Mouse (Mus musculus): ENCODE measurements at regions not wholly inside any gene's neighbourhood (a gene's known extent, or its start where the extent isn't known, plus 50 kb on each side); places are given as distances from the start of the nearest gene placed in this dataset.

- no peak for DNase-seq (ENCODE audit: low read depth, low spot score)
- WGBS = 55% methylated on average over 5 of the region's 5 CpGs
Observed at GRCm38 (mm10) chr2:9574651-9575050, 306.4 kb upstream of the 4930412O13Rik start.

DNA sequence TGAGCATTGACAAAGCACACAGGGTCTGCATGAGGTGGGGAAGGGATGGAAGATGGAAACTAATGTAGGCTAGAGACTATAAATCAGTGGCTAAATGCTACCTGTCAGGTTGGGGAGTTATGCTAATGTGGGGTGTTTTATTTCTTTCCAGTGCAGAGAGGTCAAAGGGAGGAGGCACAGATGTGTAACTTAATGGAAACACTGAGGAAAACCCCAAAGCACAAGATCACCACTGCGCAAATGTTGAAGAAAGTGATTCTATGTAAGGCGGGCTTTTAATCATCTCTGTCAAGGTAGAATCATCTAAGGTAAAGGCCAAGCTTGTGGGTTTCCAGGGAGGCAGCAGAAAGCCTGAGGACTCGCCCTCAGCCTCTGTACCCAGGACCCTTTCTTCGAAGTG is 303.2 kb upstream of the 4930412O13Rik start:
- 76% methylated on average over 4 of the region's 4 CpGs for WGBS
- no peak for DNase-seq (ENCODE audit: low read depth, low spot score)

GRCm38 (mm10) chr2:9587389-9587788 is 293.7 kb upstream of the 4930412O13Rik start:
- no peak for DNase-seq (ENCODE audit: low read depth, low spot score)
- 70% methylated on average over 3 of the region's 3 CpGs for WGBS

- no peak for DNase-seq (ENCODE audit: low read depth, low spot score)
Observed at GRCm38 (mm10) chr2:9589200-9589599, 291.9 kb upstream of the 4930412O13Rik start.

DNA sequence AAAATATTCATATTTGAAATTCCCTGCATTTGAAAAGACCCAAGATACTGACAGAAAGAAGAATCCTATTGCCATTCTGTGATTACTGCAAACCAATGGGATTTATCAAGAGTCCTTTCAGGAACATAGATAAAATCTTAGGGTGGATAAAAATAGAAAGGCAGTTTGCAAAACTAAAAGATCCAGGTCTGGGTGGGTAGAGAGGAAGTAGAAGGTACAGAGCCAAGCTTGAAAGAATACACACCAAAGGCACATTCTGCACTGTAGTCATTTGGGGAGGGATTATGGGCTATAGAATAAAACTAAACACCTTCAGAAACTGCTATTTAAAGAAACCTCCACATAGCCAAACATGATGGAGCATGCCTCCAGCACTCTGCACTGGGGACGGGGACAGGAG is 288.5 kb upstream of the 4930412O13Rik start:
- DNase-seq (ENCODE audit: low read depth, low spot score) = no peak
- 77% methylated on average over 1 of the region's 1 CpGs for WGBS

- DNase-seq (ENCODE audit: low read depth, low spot score) = no peak
Observed at GRCm38 (mm10) chr2:9593931-9594330, 287.1 kb upstream of the 4930412O13Rik start.

GRCm38 (mm10) chr2:9595236-9595850 is 285.7 kb upstream of the 4930412O13Rik start:
- no peak for DNase-seq (ENCODE audit: low read depth, low spot score)
- WGBS = 76% methylated on average over 8 of the region's 8 CpGs

More at GRCm38 (mm10) chr2:9593931-9594330, 287.1 kb upstream of the 4930412O13Rik start:
- 40% methylated on average over 10 of the region's 10 CpGs for WGBS

DNA sequence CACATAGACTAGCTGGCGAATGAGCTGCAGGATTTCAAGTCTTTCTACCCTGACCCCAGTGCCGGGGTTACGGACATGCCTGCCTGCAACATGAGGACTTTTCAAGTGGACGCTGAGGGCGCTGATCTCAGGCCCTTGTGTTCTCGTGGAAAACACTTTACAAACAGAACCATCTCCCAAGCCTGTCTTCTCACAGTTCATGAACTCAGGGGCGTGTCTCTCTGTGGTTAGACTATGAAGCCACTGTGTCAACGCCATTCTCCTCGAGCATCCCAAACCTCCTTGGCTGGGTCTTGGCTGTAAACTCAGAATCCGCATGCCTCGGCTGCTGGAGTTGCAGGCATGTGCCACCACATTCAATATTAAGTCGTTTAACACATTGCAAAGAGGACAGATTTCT is 284.9 kb upstream of the 4930412O13Rik start:
- no peak for DNase-seq (ENCODE audit: low read depth, low spot score)
- 58% methylated on average over 12 of the region's 12 CpGs for WGBS

DNA sequence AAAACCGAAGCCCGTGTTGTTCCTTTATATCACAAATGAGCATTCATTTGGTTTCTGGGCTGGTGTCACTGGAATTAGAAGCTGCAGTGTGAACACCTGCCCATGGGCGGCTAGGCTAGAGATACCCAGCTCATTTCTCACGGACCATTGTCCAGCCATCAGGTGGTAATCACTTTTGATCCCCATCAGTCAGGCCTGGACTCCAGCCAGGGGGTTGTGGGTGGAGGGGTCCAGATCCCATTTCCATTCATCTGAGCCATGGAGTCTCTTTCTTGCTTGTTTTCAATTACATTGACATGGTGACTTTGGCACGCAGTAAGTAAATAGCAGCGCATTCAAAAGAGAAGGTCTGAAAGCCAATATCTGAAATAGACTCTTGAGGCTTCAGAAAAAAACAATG is 276.1 kb upstream of the 4930412O13Rik start:
- 89% methylated on average over 6 of the region's 6 CpGs for WGBS
- no peak for DNase-seq (ENCODE audit: low read depth, low spot score)

GRCm38 (mm10) chr2:9607547-9607946 is 273.5 kb upstream of the 4930412O13Rik start:
- 78% methylated on average over 2 of the region's 2 CpGs for WGBS
- no peak for DNase-seq (ENCODE audit: low read depth, low spot score)

DNA sequence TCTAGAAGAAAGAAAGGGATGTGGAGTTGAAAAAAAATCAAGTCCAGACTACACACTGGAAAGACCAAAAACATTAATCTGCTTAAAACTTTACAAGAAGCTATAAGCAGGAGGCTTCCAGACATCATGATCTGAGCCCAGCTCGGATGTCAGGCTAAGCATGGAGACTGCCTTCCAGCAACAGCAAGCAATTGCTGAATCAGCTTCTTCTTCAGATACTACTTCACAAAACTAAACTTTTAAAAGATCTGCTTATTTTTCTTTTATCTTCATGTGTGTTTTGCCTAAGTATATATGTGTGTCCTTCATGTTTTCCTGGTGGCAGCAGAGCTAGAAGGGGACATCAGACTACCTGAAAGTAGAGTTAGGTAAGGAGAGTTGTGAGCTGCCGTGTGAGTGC is 266.6 kb upstream of the 4930412O13Rik start:
- DNase-seq (ENCODE audit: low read depth, low spot score) = no peak
- WGBS = 79% methylated on average over 2 of the region's 2 CpGs

DNA sequence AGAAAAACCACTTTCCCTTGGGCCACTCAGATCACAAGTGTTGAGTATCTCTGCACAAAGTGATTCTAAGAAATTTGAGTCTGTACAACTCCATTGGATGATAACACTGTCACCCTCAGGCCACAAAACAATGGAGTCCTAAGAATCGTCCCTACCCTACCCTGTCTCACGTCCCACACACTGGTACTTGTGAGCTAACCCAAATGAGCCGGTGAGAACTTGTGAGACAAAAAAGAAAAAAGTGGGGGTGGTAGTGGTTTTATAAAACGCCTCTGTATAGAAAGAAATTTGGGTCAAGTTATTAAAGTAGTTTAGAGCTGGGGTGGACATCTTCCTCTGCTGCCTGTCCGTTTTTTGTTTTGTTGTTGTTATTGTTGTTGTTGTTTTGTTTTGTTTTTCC is 264.8 kb upstream of the 4930412O13Rik start:
- 79% methylated on average over 5 of the region's 5 CpGs for whole genome bisulfite sequencing
- DNase-seq (ENCODE audit: low read depth, low spot score) = no peak

GRCm38 (mm10) chr2:9620303-9621244 is 260.5 kb upstream of the 4930412O13Rik start:
- peak; percentile 55 for DNase-seq (ENCODE audit: low read depth, low spot score)
- whole genome bisulfite sequencing = 22% methylated on average over 21 of the region's 21 CpGs

GRCm38 (mm10) chr2:9623702-9624101 is 257.4 kb upstream of the 4930412O13Rik start:
- no peak for DNase-seq (ENCODE audit: low read depth, low spot score)
- 81% methylated on average over 2 of the region's 2 CpGs for WGBS

DNA sequence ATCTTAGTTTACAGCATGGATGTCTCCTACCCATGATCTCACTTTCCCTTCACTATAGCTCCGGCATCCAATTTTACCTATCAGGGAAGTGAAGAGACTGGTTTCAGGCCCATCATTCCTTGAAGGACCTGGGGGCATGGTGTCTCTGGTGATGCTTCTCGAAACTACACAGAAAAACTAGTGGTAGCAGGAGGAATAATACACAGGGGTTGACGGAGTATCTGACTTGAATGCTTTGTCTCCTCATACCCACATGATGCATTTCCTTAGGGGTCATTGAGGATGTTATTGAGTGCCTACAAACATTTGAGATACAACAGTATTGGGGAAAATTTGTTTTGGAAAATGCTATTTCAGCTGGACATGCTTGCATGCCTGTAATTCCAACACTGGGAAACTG is 253.0 kb upstream of the 4930412O13Rik start:
- DNase-seq (ENCODE audit: low read depth, low spot score) = no peak
- 92% methylated on average over 3 of the region's 3 CpGs for whole genome bisulfite sequencing

DNA sequence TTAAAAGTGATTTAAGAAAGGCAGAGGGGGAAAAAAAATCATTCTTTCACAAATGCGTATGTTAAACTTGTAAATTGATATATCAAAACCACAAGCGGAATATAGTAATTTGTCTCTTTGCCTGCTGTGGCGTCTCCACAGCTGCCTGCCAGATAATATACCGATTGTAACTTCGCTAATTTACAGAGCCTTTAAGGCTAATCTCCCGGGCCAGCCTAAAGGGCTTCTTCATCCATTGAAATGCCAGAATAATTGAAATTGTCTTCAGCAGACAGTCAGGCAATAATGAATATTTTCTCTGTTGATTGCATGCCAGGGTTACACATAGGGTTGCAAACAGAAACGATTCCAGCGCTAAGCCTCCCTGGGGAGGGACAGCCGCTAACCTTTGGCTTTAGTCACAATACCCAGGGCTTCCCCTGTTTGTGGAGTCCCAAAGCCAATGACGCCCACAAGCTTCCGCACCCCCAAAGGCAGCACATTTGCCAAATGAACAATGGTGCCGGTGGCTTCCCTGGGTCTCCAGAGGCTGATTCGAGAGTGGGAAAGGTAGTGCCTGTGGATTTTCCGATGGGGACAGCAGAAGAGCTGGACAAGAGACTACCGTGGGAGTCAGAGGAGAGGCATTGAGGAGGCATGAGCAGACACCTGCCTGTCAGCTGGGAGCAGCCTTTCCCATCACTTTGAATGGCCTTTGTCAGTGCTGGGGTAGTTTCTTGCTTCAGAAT is 248.2 kb upstream of the 4930412O13Rik start:
- 50% methylated on average over 15 of the region's 15 CpGs for WGBS
- no peak for DNase-seq (ENCODE audit: low read depth, low spot score)

- 25% methylated on average over 5 of the region's 5 CpGs for WGBS
- DNase-seq (ENCODE audit: low read depth, low spot score) = no peak
Observed at GRCm38 (mm10) chr2:9639262-9639661, 241.8 kb upstream of the 4930412O13Rik start.

GRCm38 (mm10) chr2:9641629-9642028 is 239.4 kb upstream of the 4930412O13Rik start:
- no peak for DNase-seq (ENCODE audit: low read depth, low spot score)
- WGBS = 57% methylated on average over 7 of the region's 7 CpGs

- DNase-seq (ENCODE audit: low read depth, low spot score) = no peak
- WGBS = 79% methylated on average over 3 of the region's 3 CpGs
Observed at GRCm38 (mm10) chr2:9642411-9642810, 238.6 kb upstream of the 4930412O13Rik start.

DNA sequence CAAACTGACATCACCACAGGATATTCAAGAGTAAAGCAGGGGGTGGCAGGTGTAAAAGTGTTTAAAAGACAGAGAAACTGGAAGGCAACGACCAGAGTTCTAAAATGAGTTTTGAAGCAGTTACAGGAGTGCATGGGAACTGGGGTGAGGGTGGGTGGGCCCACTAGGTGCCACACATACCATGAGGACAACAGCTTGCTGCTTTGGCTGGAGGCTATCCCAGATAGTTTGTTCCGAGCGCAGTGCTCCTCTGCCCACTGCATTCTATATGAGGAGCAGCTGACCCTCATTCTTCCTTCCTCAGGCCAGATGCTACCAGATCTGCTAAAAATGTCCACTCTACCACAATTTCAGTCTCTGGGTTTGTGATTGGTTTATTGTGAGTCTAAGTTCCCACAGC is 234.6 kb upstream of the 4930412O13Rik start:
- DNase-seq (ENCODE audit: low read depth, low spot score) = no peak
- 70% methylated on average over 3 of the region's 3 CpGs for WGBS
